9 mouse cellular contexts compared by ENCODE assay signal in the genomic region with DNA sequence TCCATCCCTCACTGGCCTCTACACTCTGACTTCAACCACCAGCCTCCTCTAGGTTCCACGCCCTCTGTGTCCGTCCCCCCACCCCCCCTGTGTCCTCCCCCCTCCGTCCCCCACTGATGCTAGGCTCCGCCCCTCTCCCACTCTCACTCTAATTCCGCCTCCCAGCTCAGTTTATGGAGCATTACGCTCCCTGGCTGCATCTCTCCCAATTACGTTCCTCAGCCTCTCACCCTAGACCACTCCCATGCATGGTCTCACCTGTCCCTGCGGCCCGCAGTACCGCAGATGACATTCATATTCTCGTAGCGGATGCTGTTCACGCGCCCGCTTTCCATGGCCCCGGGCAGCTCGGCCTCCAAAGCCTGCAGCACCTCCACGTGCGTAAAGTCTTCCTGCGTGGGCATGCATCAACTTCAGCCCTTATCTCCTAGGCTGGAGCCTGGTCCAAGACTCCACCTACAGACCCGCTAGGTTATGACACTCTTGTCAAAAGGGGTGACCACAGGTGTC. TPM values are rescaled to one million over a fixed set of nuclear protein-coding genes. Genes with fewer than 3 reads are reported as not detected.
DNase-seq lines count a peak whose midpoint lies in the region; ATAC-seq and TF ChIP-seq lines count a peak whose summit lies in the region.
"Had no signal": no experiment of that assay in that cellular context is flagged by ENCODE, and none has a peak within 500 bp of the region (broad histone marks: within the 10 kb centered on the region; RNA-seq: fewer than 3 reads in every experiment).

No protein-coding gene starts in this region.

- intact Hi-C loops in gastrocnemius, postnatal 14 days (cut with DNase I; ENCODE audit: low total_unique reads), result no loop called here

- TF ChIP-seq CTCF in layer of hippocampus, adult 2 months (conservative IDR thresholded peaks at IDR 0.05), result peak; percentile 33
- TF ChIP-seq CTCF in bone marrow macrophage, adult 2 months (IDR thresholded peaks at IDR 0.05; ENCODE audit: low read depth, low read length), result no peak

- peak overlapping the region; percentile 85 for H3K4me2 ChIP-seq in embryonic facial prominence, embryonic 14.5 days (ENCODE audit: low read depth, low read length)
- H3K4me2 ChIP-seq in limb, embryonic 13.5 days (replicated peaks), result peak overlapping the region; percentile 79
- H3K4me2 ChIP-seq in stomach, embryonic 16.5 days (ENCODE audit: low read depth, low read length), result peak overlapping the region; percentile 87

- peaks cover 51% of the 10 kb centered on the region for H3K27me3 ChIP-seq in embryonic facial prominence, embryonic 14.5 days (replicated peaks; ENCODE audit: control insufficient read depth, insufficient read depth, low read length)
- H3K27me3 ChIP-seq in limb, embryonic 13.5 days, result peaks cover 85% of the 10 kb centered on the region
- peaks cover 33% of the 10 kb centered on the region for H3K27me3 ChIP-seq in stomach, embryonic 16.5 days (ENCODE audit: control insufficient read depth, insufficient read depth, low read length)

- peak overlapping the region; percentile 98 for H3K27ac ChIP-seq in layer of hippocampus, adult 2 months
- no peak overlapping the region for H3K27ac ChIP-seq in bone marrow macrophage, adult 2 months (ENCODE audit: insufficient read depth, low read depth, low read length)
- H3K27ac ChIP-seq in embryonic facial prominence, embryonic 14.5 days (replicated peaks; ENCODE audit: low read depth, low read length), result no peak overlapping the region
- H3K27ac ChIP-seq in limb, embryonic 13.5 days, result no peak overlapping the region
- no peak overlapping the region for H3K27ac ChIP-seq in stomach, embryonic 16.5 days (ENCODE audit: low read length)

- H3K36me3 ChIP-seq in embryonic facial prominence, embryonic 14.5 days (ENCODE audit: control insufficient read depth, insufficient read depth, low read length), result no peaks in the 10 kb centered on the region
- H3K36me3 ChIP-seq in limb, embryonic 13.5 days, result no peaks in the 10 kb centered on the region
- H3K36me3 ChIP-seq in stomach, embryonic 16.5 days (ENCODE audit: control insufficient read depth, insufficient read depth, low read length), result no peaks in the 10 kb centered on the region

- 8% methylated on average over 21 of the region's 21 CpGs for WGBS in embryonic facial prominence, embryonic 14.5 days
- 8% methylated on average over 21 of the region's 21 CpGs for WGBS in limb, embryonic 13.5 days
- WGBS in stomach, embryonic 16.5 days, result 9% methylated on average over 21 of the region's 21 CpGs

- ATAC-seq in embryonic facial prominence, embryonic 14.5 days (ENCODE audit: low read depth), result peak; percentile 22; the same call in 1 of the 2 replicates
- ATAC-seq in limb, embryonic 13.5 days (ENCODE audit: low FRiP score, low read depth), result no peak
- no peak for ATAC-seq in stomach, embryonic 16.5 days (ENCODE audit: insufficient read depth, low FRiP score)

- peak in 1 of 2 experiments; percentile 36 for DNase-seq in layer of hippocampus, adult 2 months (ENCODE audit: low spot score in 2 of 2)
- DNase-seq in layer of hippocampus, adult 9-10 months (ENCODE audit: low spot score), result no peak
- no peak for DNase-seq in embryonic facial prominence, embryonic 14.5 days (ENCODE audit: low spot score)
- DNase-seq in urinary bladder, postnatal 10 days (ENCODE audit: low spot score), result no peak
- no peak for DNase-seq in gastrocnemius, postnatal 14 days

- peaks cover 23% of the 10 kb centered on the region for H3K4me1 ChIP-seq in bone marrow macrophage, adult 2 months (ENCODE audit: control insufficient read depth, insufficient read depth, low read length)
- H3K4me1 ChIP-seq in embryonic facial prominence, embryonic 14.5 days (ENCODE audit: control insufficient read depth, insufficient read depth, low read length), result peaks cover 7% of the 10 kb centered on the region; the same call in 1 of the 2 replicates
- H3K4me1 ChIP-seq in limb, embryonic 13.5 days, result peaks cover 32% of the 10 kb centered on the region
- peaks cover 17% of the 10 kb centered on the region for H3K4me1 ChIP-seq in stomach, embryonic 16.5 days (ENCODE audit: control insufficient read depth, insufficient read depth, low read length)

- TF ChIP-seq POLR2A in bone marrow macrophage, adult 2 months (IDR thresholded peaks at IDR 0.05; ENCODE audit: borderline replicate concordance, low read depth, low read length), result no peak

- H3K9me3 ChIP-seq in embryonic facial prominence, embryonic 14.5 days (ENCODE audit: control insufficient read depth, low read length), result no peaks in the 10 kb centered on the region
- H3K9me3 ChIP-seq in limb, embryonic 13.5 days, result no peaks in the 10 kb centered on the region
- no peaks in the 10 kb centered on the region for H3K9me3 ChIP-seq in stomach, embryonic 16.5 days (replicated peaks; ENCODE audit: control insufficient read depth, low read length)

- H3K9ac ChIP-seq in embryonic facial prominence, embryonic 14.5 days (ENCODE audit: low read depth, low read length), result no peak overlapping the region
- no peak overlapping the region for H3K9ac ChIP-seq in limb, embryonic 13.5 days
- H3K9ac ChIP-seq in stomach, embryonic 16.5 days (ENCODE audit: low read length), result no peak overlapping the region

- peak overlapping the region; percentile 66 for H3K4me3 ChIP-seq in layer of hippocampus, adult 2 months
- 0 out of 2 replicates have a peak overlapping the region, but pooled peaks have one; percentile 75 for H3K4me3 ChIP-seq in bone marrow macrophage, adult 2 months (ENCODE audit: insufficient read depth, low read length)
- 0 out of 2 replicates have a peak overlapping the region, but pooled peaks have one; percentile 44 for H3K4me3 ChIP-seq in embryonic facial prominence, embryonic 14.5 days (ENCODE audit: low read depth, low read length)
- H3K4me3 ChIP-seq in limb, embryonic 13.5 days, result peak overlapping the region; percentile 46
- H3K4me3 ChIP-seq in stomach, embryonic 16.5 days (replicated peaks; ENCODE audit: low read length), result peak overlapping the region; percentile 50

RNA-seq across cellular contexts. Expression of gene Syt3, which starts 23.1 kb away (rescaled TPM):
- total RNA-seq in layer of hippocampus, adult 2 months (2021), result 10 to 100 TPM; 89.4 to 95.9 TPM
- 0.62 and 0.89 TPM in 2 replicates for polyA plus RNA-seq in bone marrow macrophage, adult 2 months (2012; ENCODE audit: insufficient read depth, insufficient read length, missing spikeins)
- 2.4 and 2.6 TPM in 2 replicates for polyA plus RNA-seq in embryonic facial prominence, embryonic 14.5 days (2014; fragmentation: Nextera tagmentation; extraction: Ambion mirVana)
- polyA plus RNA-seq in limb, embryonic 13.5 days (2015; fragmentation: Nextera tagmentation; extraction: Ambion mirVana), result 3.5 and 4.0 TPM in 2 replicates
- 1.3 and 1.5 TPM in 2 replicates for polyA plus RNA-seq in stomach, embryonic 16.5 days (2015; fragmentation: Nextera tagmentation; extraction: Ambion mirVana)
- under 1 TPM; 0.35 to 0.49 TPM for total RNA-seq in gastrocnemius, postnatal 14 days (2021)

RNA-seq across cellular contexts. Expression of gene 1700008O03Rik, which starts 24.8 kb away (rescaled TPM):
- total RNA-seq in layer of hippocampus, adult 2 months (2021), result 1 to 10 TPM; 3.0 to 3.3 TPM
- 1.2 TPM in 1 of 2 replicates, not detected in the other for polyA plus RNA-seq in bone marrow macrophage, adult 2 months (2012; ENCODE audit: insufficient read depth, insufficient read length, missing spikeins)
- polyA plus RNA-seq in embryonic facial prominence, embryonic 14.5 days (2014; fragmentation: Nextera tagmentation; extraction: Ambion mirVana), result 0.33 and 0.80 TPM in 2 replicates
- 1.1 TPM in 2 replicates for polyA plus RNA-seq in limb, embryonic 13.5 days (2015; fragmentation: Nextera tagmentation; extraction: Ambion mirVana)
- polyA plus RNA-seq in stomach, embryonic 16.5 days (2015; fragmentation: Nextera tagmentation; extraction: Ambion mirVana), result 0.84 and 1.2 TPM in 2 replicates
- total RNA-seq in gastrocnemius, postnatal 14 days (2021), result not detected

RNA-seq across cellular contexts. Expression of gene Shank1, which starts 50.8 kb away (rescaled TPM):
- 100 to 1,000 TPM; 647 to 698 TPM for total RNA-seq in layer of hippocampus, adult 2 months (2021)
- not detected in 2 replicates for polyA plus RNA-seq in bone marrow macrophage, adult 2 months (2012; ENCODE audit: insufficient read depth, insufficient read length, missing spikeins)
- 3.6 and 3.7 TPM in 2 replicates for polyA plus RNA-seq in embryonic facial prominence, embryonic 14.5 days (2014; fragmentation: Nextera tagmentation; extraction: Ambion mirVana)
- polyA plus RNA-seq in limb, embryonic 13.5 days (2015; fragmentation: Nextera tagmentation; extraction: Ambion mirVana), result 3.1 and 3.3 TPM in 2 replicates
- 1.7 TPM in 2 replicates for polyA plus RNA-seq in stomach, embryonic 16.5 days (2015; fragmentation: Nextera tagmentation; extraction: Ambion mirVana)
- total RNA-seq in gastrocnemius, postnatal 14 days (2021), result under 1 TPM; 0.73 to 0.80 TPM
- total RNA-seq: common myeloid progenitor, adult 5-6 weeks had no signal

RNA-seq across cellular contexts. Expression of gene Clec11a, which starts 54.1 kb away (rescaled TPM):
- 1 to 10 TPM; 3.0 to 3.5 TPM for total RNA-seq in layer of hippocampus, adult 2 months (2021)
- 0.19 TPM in 1 of 2 replicates, not detected in the other for polyA plus RNA-seq in bone marrow macrophage, adult 2 months (2012; ENCODE audit: insufficient read depth, insufficient read length, missing spikeins)
- 27.3 and 34.6 TPM in 2 replicates for polyA plus RNA-seq in embryonic facial prominence, embryonic 14.5 days (2014; fragmentation: Nextera tagmentation; extraction: Ambion mirVana)
- polyA plus RNA-seq in limb, embryonic 13.5 days (2015; fragmentation: Nextera tagmentation; extraction: Ambion mirVana), result 5.6 and 6.3 TPM in 2 replicates
- 6.1 and 7.4 TPM in 2 replicates for polyA plus RNA-seq in stomach, embryonic 16.5 days (2015; fragmentation: Nextera tagmentation; extraction: Ambion mirVana)
- total RNA-seq in gastrocnemius, postnatal 14 days (2021), result 1 to 10 TPM; 4.2 to 5.6 TPM
